Mouse (Mus musculus): ENCODE results near the gene Wdr47. TPM values are rescaled to one million over a fixed set of nuclear protein-coding genes. Genes with fewer than 3 reads are reported as not detected.

Gene Wdr47
- polyA plus RNA-seq, 1 experiment from 2014 or later: 91.5 TPM

DNA sequence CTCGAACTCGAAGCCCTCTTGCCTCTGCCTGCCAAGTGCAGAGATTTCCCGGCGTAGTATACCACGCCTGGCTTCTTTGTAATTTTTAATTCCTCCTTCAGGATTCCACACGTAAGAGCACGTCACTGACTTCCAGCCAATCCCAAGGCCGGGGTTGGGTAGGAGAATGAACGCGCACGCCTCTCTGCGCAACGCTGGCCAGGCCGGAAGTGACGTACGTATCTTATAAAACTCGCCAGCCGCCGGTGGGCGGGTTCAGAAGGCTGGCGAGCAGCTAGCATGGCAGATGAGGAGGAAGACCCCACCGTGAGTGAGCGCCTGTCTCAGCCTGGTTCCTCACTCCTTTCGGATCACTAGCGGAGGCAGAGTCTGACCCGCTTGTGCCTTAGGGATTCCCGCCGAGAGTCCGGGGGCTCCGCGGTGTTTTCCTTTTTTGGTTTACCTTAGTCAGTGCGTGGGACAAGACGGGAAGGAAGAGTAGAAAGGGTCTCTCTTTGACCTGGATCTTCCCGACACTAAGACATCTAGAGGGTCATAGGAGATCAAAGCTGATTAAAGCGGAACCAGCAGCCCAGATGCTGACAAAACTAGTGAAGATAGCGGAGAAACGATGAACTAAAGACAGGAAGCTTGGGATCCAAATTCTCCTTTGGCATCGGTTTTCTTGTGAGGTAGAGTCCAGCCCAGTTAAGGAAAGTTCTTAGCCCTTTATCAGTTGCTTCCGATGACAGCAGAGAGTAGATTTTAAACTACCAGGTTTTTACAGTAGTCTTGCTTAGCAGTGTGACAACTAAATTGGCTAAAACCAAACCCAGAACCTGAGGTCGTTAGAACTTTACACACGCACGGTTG is 19.4 kb upstream of the Wdr47 start, which contains the start of gene Taf13:
Gene Taf13, plus strand, starts transcription at position 256 of the 852 bp plus-strand sequence.
- ATAC-seq (ENCODE audit: low FRiP score): peak; percentile 97
- Histone ChIP-seq H3K4me2 (peak within 1 kb of the TSS; percentile 73), H3K36me3 (peaks cover 3% of the 10 kb centered on the region; the same call in 1 of the 2 replicates), H3K4me1 (replicated peaks) (peaks cover 33% of the 10 kb centered on the region), H3K27ac (peak within 1 kb of the TSS; percentile 82), H3K9me3 (no peaks in the 10 kb centered on the region), H3K27me3 (no peaks in the 10 kb centered on the region), H3K9ac (peak within 1 kb of the TSS; percentile 83), H3K4me3 (peak within 1 kb of the TSS; percentile 61)
- 2% methylated on average over 42 of the region's 42 CpGs for WGBS

GRCm38 (mm10) chr3:108572309-108573010 is 18.6 kb upstream of the Wdr47 start:
- Histone ChIP-seq H3K36me3 (peaks cover 3% of the 10 kb centered on the region; the same call in 1 of the 2 replicates), H3K27me3 (no peaks in the 10 kb centered on the region), H3K9ac (peak overlapping the region; percentile 83), H3K9me3 (no peaks in the 10 kb centered on the region), H3K4me1 (replicated peaks) (peaks cover 33% of the 10 kb centered on the region), H3K4me3 (peak overlapping the region; percentile 61), H3K27ac (0 out of 2 replicates have a peak overlapping the region, but pooled peaks have one; percentile 82), H3K4me2 (peak overlapping the region; percentile 73)
- no peak for ATAC-seq (ENCODE audit: low FRiP score)
- WGBS: 43% methylated on average over 18 of the region's 18 CpGs

GRCm38 (mm10) chr3:108574018-108574417 is 17.1 kb upstream of the Wdr47 start:
- WGBS: 92% methylated on average over 5 of the region's 5 CpGs

DNA sequence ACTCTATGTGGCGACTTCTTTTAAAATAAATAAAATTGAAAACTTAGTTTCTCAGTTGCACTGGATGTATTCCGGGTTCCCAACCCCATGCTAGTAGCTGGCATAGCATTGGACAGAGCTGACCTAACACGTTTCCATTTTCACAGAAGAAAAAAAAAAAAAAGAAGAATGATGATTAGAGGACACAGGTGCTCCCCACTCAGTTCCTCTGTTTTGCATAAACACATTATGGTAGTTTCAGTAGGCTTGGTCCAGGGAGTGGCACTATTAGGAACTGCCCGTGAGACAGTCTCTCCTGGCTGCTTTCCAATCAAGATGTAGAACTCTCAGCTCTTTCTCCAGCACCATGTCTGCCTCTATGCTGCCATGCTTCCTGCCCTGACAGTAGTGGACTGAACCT is 6.5 kb upstream of the Wdr47 start:
- H3K9me3 ChIP-seq: no peaks in the 10 kb centered on the region
- no peak overlapping the region for H3K27ac ChIP-seq
- H3K4me1 ChIP-seq (replicated peaks): no peaks in the 10 kb centered on the region; the same call in 1 of the 2 replicates
- H3K4me3 ChIP-seq: no peak overlapping the region
- no peaks in the 10 kb centered on the region for H3K27me3 ChIP-seq
- H3K4me2 ChIP-seq: no peak overlapping the region
- no peak overlapping the region for H3K9ac ChIP-seq
- no peak for ATAC-seq (ENCODE audit: low FRiP score)
- 0 out of 2 replicates have a peak, but pooled peaks cover 5% of the 10 kb centered on the region for H3K36me3 ChIP-seq
- WGBS: 78% methylated on average over 4 of the region's 4 CpGs

More at GRCm38 (mm10) chr3:108574018-108574417, 17.1 kb upstream of the Wdr47 start:
- ATAC-seq (ENCODE audit: low FRiP score): no peak
- Histone ChIP-seq H3K4me3 (no peak overlapping the region), H3K27ac (no peak overlapping the region), H3K9me3 (no peaks in the 10 kb centered on the region), H3K9ac (no peak overlapping the region), H3K36me3 (peaks cover 9% of the 10 kb centered on the region), H3K27me3 (no peaks in the 10 kb centered on the region), H3K4me1 (replicated peaks) (peaks cover 28% of the 10 kb centered on the region), H3K4me2 (0 out of 2 replicates have a peak overlapping the region, but pooled peaks have one; percentile 8)

- H3K9ac ChIP-seq: no peak overlapping the region
- no peak for ATAC-seq (ENCODE audit: low FRiP score)
- no peaks in the 10 kb centered on the region for H3K36me3 ChIP-seq
- no peak overlapping the region for H3K27ac ChIP-seq
- 23% methylated on average over 2 of the region's 2 CpGs for WGBS
- peaks cover 10% of the 10 kb centered on the region for H3K4me1 ChIP-seq (replicated peaks)
- no peaks in the 10 kb centered on the region for H3K9me3 ChIP-seq
- no peak overlapping the region for H3K4me2 ChIP-seq
- H3K27me3 ChIP-seq: no peaks in the 10 kb centered on the region
- no peak overlapping the region for H3K4me3 ChIP-seq
Observed at GRCm38 (mm10) chr3:108588446-108588845, 2.6 kb upstream of the Wdr47 start.

DNA sequence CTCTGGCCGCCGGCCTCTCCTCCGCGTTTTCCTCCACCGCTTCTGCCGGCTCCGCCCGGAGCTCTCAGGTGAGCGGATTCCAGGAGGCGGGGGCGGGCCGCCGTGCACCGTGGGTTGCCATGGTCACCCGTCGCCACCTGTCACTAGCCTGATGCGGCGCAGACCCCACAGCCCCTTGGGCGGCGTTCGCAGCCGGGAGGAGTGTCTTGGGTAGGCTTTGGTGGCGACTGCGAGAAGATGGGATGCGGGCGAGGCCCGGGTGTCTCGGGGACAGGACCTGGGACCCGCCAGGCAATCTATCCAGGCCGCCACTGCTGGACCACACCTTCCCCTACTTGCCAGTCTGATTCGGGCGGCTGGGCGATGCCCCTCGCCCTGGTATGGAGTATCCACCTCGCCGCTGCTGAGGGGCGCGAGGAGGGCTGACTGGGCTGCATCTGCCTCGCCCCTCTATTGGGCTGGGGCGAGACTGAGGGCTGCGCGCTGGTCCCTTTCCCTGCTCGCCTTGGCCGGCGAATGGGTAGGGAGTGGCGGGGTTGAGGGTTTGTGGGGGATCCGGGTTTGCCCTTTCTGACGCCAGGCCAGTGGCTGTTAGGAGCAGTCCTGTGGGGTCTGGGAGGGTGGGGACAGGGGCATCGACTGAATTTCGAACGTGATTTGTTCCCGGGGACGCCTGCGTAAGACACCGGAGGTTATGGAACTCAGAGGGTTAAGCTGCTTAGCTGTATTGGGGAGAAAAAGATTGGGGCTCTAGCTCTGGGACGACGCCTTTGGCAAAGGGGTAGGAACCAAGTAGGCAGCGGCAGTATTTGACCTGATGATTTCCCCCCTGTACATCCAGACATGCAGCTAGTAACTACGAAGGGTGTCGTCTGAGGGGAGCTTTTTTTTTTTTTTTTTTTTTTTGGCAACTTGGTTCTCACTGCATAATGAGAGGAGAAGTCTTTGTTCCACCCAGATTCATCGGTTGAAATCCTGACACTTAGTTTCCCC is 747 bp downstream of the Wdr47 start:
- 0 out of 2 replicates have a peak, but pooled peaks cover 4% of the 10 kb centered on the region for H3K36me3 ChIP-seq
- H3K4me3 ChIP-seq: peak overlapping the region; percentile 96
- peak overlapping the region; percentile 97 for H3K27ac ChIP-seq
- peak overlapping the region; percentile 96 for H3K9ac ChIP-seq
- H3K4me2 ChIP-seq: peak overlapping the region; percentile 69
- under 1% methylated on average over 61 of the region's 61 CpGs for WGBS
- no peaks in the 10 kb centered on the region for H3K27me3 ChIP-seq
- ATAC-seq (ENCODE audit: low FRiP score): peak; percentile 89
- H3K9me3 ChIP-seq: no peaks in the 10 kb centered on the region
- H3K4me1 ChIP-seq (replicated peaks): peaks cover 13% of the 10 kb centered on the region

GRCm38 (mm10) chr3:108608906-108609305 is 17.8 kb downstream of the Wdr47 start:
- WGBS: 67% methylated on average over 3 of the region's 3 CpGs
- Histone ChIP-seq H3K9me3 (no peaks in the 10 kb centered on the region), H3K4me3 (no peak overlapping the region), H3K27me3 (no peaks in the 10 kb centered on the region), H3K9ac (no peak overlapping the region), H3K4me2 (no peak overlapping the region), H3K4me1 (replicated peaks) (no peaks in the 10 kb centered on the region; the same call in 1 of the 2 replicates), H3K27ac (no peak overlapping the region), H3K36me3 (peaks cover 28% of the 10 kb centered on the region)
- no peak for ATAC-seq (ENCODE audit: low FRiP score)

- no peaks in the 10 kb centered on the region for H3K4me1 ChIP-seq (replicated peaks)
- no peak for ATAC-seq (ENCODE audit: low FRiP score)
- no peak overlapping the region for H3K4me3 ChIP-seq
- peaks cover 42% of the 10 kb centered on the region for H3K36me3 ChIP-seq
- H3K4me2 ChIP-seq: no peak overlapping the region
- no peak overlapping the region for H3K9ac ChIP-seq
- 94% methylated on average over 5 of the region's 5 CpGs for WGBS
- no peaks in the 10 kb centered on the region for H3K9me3 ChIP-seq
- no peak overlapping the region for H3K27ac ChIP-seq
- no peaks in the 10 kb centered on the region for H3K27me3 ChIP-seq
Observed at GRCm38 (mm10) chr3:108634761-108635160, 43.7 kb downstream of the Wdr47 start.

GRCm38 (mm10) chr3:108639412-108639811 is 48.3 kb downstream of the Wdr47 start:
- H3K9me3 ChIP-seq: no peaks in the 10 kb centered on the region
- H3K4me3 ChIP-seq: no peak overlapping the region
- H3K4me2 ChIP-seq: no peak overlapping the region
- no peak overlapping the region for H3K9ac ChIP-seq
- no peaks in the 10 kb centered on the region for H3K4me1 ChIP-seq (replicated peaks)
- ATAC-seq (ENCODE audit: low FRiP score): no peak
- 69% methylated on average over 4 of the region's 4 CpGs for WGBS
- no peak overlapping the region for H3K27ac ChIP-seq
- H3K27me3 ChIP-seq: no peaks in the 10 kb centered on the region
- peaks cover 50% of the 10 kb centered on the region for H3K36me3 ChIP-seq

DNA sequence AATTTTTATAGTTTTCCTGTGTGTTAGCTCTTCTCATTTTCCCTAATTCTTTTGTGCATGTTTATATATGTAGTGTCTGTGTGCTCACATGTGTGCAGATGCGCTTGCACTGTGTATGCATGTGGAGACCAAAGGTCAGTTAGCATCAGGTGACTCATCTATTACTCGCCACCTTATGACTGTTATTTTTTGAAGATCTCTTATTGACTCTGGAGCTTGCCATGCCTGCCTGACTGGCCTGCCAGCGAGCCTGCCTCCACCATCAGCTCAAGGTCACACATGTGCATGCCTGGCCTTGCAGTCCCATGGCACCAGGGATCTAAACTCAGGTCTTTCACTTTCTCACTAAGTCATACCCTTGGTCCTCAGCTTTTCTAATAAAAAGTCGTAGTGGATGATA is 49.9 kb downstream of the Wdr47 start:
- Histone ChIP-seq H3K4me1 (replicated peaks) (no peaks in the 10 kb centered on the region), H3K27ac (no peak overlapping the region), H3K4me2 (no peak overlapping the region), H3K4me3 (no peak overlapping the region), H3K36me3 (peaks cover 55% of the 10 kb centered on the region), H3K9ac (no peak overlapping the region), H3K9me3 (no peaks in the 10 kb centered on the region), H3K27me3 (no peaks in the 10 kb centered on the region)
- 89% methylated on average over 4 of the region's 4 CpGs for WGBS
- ATAC-seq (ENCODE audit: low FRiP score): no peak

DNA sequence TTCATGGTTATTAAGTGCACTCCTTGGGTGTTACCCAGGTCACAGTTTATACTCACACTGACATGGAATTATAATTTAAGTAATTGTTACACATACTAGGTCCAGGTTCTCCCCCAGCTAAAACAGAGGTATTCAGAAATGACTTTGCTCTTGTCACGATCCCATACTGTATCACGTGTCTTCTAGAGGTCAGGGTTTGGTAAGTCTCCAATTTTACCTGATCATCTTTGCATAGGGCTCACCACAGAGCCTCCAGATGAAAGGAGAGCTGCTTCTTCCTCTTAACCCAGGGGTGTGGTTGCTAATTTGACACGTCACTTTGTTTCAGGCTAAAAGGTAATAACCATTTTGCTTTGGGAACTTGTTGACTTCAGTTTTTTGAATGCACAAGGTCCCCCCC is 53.8 kb downstream of the Wdr47 start:
- Histone ChIP-seq H3K27ac (no peak overlapping the region), H3K4me1 (replicated peaks) (no peaks in the 10 kb centered on the region), H3K27me3 (no peaks in the 10 kb centered on the region), H3K4me3 (no peak overlapping the region), H3K4me2 (no peak overlapping the region), H3K36me3 (peaks cover 39% of the 10 kb centered on the region), H3K9me3 (no peaks in the 10 kb centered on the region), H3K9ac (no peak overlapping the region)
- ATAC-seq (ENCODE audit: low FRiP score): no peak
- 93% methylated on average over 3 of the region's 3 CpGs for WGBS

Data from hindbrain, embryonic 13.5 days (tissue).